Mouse (Mus musculus) G1E (cell line): Measurements from ENCODE around the gene Tfap4. TPM values are rescaled to one million over a fixed set of nuclear protein-coding genes. Genes with fewer than 3 reads are reported as not detected.

Source experiments
- ATAC-seq: 2 replicates; pipeline ENCODE4 v1.8.0; 2016; ENCODE audit warnings: mild to moderate bottlenecking; ENCODE audit not compliant: insufficient number of reproducible peaks, poor library complexity, low FRiP score, severe bottlenecking; ENCODE audit errors: extremely low read depth
- DNase-seq: peaks from one replicate; pipeline ENCODE4 v3.0.0; 2012; ENCODE audit warnings: low spot score
- H3K27me3 ChIP-seq: 2 replicates; pipeline ENCODE4 v1.6.1; 2012; ENCODE audit warnings: mild to moderate bottlenecking, low read length, inconsistent platforms; ENCODE audit not compliant: insufficient read depth
- H3K36me3 ChIP-seq: replicated peaks from 2 replicates; pipeline ENCODE3; 2012; ENCODE audit warnings: mild to moderate bottlenecking, inconsistent platforms
- H3K4me1 ChIP-seq: 2 replicates; pipeline ENCODE4 v1.6.1; 2012; ENCODE audit warnings: low read depth, low read length, inconsistent platforms, mixed read lengths; ENCODE audit not compliant: insufficient read depth
- H3K4me3 ChIP-seq: 2 replicates; pipeline ENCODE4 v1.5.1; 2012; ENCODE audit warnings: low read depth, mild to moderate bottlenecking, inconsistent platforms, low read length, moderate library complexity, mixed read lengths
- H3K9me3 ChIP-seq: replicated peaks from 2 replicates; pipeline ENCODE4 v1.6.1; 2012; ENCODE audit warnings: inconsistent platforms
- CTCF ChIP-seq: IDR thresholded peaks from 2 replicates; pipeline ENCODE4 v1.5.1; 2012; ENCODE audit warnings: low read depth, low read length, inconsistent platforms, mixed read lengths
- GATA1 ChIP-seq: IDR thresholded peaks from 2 replicates; pipeline ENCODE4 v1.6.1; 2012; ENCODE audit warnings: borderline replicate concordance, low read length, inconsistent platforms, mixed read lengths
- GATA2 ChIP-seq: IDR thresholded peaks from 2 replicates; pipeline ENCODE4 v1.6.1; 2012; ENCODE audit warnings: low read depth, low read length, inconsistent platforms, borderline replicate concordance
- POLR2AphosphoS5 ChIP-seq: IDR thresholded peaks from 2 replicates; pipeline ENCODE4 v1.6.1; 2012; ENCODE audit warnings: low read depth, low read length, inconsistent platforms; ENCODE audit not compliant: insufficient replicate concordance
- TAL1 ChIP-seq: conservative IDR thresholded peaks from 2 replicates; pipeline ENCODE4 v1.6.1; 2012; ENCODE audit warnings: low read depth, low read length, inconsistent platforms, mixed read lengths
- polyA plus RNA-seq: library from polyadenylated mRNA; stranded (reverse); fragments of >175 nt; gene quantifications from 2 replicates; pipeline ENCODE4 v1.2.3, GENCODE M21; 2012
- total RNA-seq, 2 experiments: library from RNA; stranded (forward) in 1 of 2; stranded (reverse) in 1 of 2; fragments of 200-1000 nt in 1 of 2; fragments of >200 nt in 1 of 2; fragmentation: Nextera tagmentation in 1 of 2; gene quantifications; 2 replicates each; pipeline ENCODE4 v1.2.3; 2014 to 2017

Tfap4 gene
- total and polyA plus RNA-seq, 3 experiments, result 26.0 to 81.1 (median 46.3) TPM

DNA sequence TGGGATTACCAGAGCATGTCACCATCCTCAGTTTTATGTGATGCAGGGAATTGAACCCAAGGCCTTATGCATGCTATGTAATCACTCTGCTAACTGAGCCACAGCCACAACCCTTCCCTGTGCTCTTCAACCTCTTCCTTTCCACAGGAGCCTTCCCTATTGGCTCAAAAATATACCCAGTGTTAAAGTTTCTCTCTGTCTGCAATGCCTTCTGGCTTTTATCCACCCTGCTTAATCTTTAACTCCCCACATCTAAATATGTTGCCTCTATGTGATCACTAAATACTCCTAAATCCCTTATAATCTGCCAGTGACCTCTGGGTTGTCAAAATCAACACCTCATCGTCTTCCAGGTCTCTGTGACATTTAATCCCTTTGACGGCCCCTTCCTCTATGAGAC, 41.7 kb downstream of the Tfap4 start:
- Histone ChIP-seq H3K4me1 (no peaks in the 10 kb centered on the region), H3K36me3 (no peaks in the 10 kb centered on the region), H3K27me3 (peaks cover 19% of the 10 kb centered on the region), H3K9me3 (no peaks in the 10 kb centered on the region), H3K4me3 (no peak overlapping the region)
- TF ChIP-seq POLR2AphosphoS5 (no peak), GATA2 (no peak), CTCF (no peak), TAL1 (no peak), GATA1 (no peak)
- ATAC-seq (no peak), DNase-seq (no peak)

DNA sequence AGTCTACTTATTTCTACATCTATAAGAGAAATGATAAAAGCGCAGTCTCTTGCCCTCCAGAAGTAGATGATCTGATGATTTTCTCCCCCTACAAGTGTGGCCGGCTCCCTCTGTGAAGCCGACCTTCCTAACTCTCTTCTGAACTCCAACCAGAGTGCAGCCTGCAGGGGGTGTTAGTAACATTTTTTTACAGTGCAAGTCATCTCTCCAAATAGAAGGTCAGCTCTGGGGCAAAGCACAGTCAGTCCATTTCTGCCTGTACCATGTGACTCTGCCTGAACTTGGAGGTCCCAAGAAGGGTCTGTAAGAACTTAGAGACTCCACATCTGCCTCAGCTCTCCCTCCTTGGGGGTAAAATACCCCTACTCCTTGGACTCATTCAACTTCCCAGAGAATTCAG, 45.3 kb downstream of the Tfap4 start:
- H3K27me3 ChIP-seq, result peaks cover 13% of the 10 kb centered on the region
- no peak for ATAC-seq
- DNase-seq, result no peak
- TF ChIP-seq GATA1, result no peak
- no peak for TF ChIP-seq GATA2
- TF ChIP-seq TAL1, result no peak
- TF ChIP-seq CTCF, result no peak
- TF ChIP-seq POLR2AphosphoS5, result no peak
- H3K4me1 ChIP-seq, result no peaks in the 10 kb centered on the region
- H3K36me3 ChIP-seq, result no peaks in the 10 kb centered on the region
- H3K4me3 ChIP-seq, result no peak overlapping the region
- no peaks in the 10 kb centered on the region for H3K9me3 ChIP-seq

DNA sequence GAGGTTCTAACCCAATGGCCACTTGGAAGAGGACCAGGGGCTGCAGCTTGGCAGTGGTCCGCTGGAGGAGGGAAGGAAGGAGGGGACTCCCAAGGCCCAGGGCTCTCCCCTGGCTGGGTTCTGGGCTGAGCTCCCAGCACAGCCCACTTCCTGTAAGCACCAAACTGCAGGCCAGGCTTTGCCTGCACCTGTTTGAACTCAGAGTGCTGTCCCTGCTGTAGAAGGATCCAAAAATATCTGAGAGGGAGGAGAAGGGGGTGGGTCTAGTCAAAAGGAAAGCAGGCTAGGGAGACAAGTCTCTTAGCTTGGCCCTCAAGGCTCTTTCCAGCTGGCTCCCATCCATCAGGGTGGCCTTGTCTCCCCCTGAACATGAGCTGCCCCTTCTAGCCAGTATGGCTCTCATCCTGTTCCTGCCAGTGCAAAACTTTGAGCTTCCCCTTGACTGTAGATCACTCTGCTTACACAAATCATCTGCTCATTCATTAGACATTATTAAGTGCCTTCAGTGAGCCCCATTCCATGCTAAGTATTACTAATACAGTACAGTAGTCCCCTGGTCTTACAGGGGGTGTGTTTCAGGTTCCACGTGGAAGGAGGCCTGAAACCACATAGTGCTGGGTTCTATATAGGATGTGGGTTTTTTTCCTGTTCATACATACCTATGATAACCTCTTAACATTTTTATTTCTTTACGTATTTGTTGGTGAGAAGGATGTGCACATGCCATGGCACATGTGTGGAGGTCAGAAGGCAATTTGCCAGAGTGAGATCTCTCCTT, 46.8 kb downstream of the Tfap4 start:
- no peak overlapping the region for H3K4me3 ChIP-seq
- no peaks in the 10 kb centered on the region for H3K4me1 ChIP-seq
- ATAC-seq (no peak), DNase-seq (no peak)
- no peaks in the 10 kb centered on the region for H3K9me3 ChIP-seq
- no peaks in the 10 kb centered on the region for H3K36me3 ChIP-seq
- TF ChIP-seq CTCF, result no peak
- TF ChIP-seq TAL1, result no peak
- TF ChIP-seq GATA1, result no peak
- TF ChIP-seq GATA2, result no peak
- TF ChIP-seq POLR2AphosphoS5, result no peak
- H3K27me3 ChIP-seq, result peaks cover 6% of the 10 kb centered on the region; the same call in 1 of the 2 replicates

DNA sequence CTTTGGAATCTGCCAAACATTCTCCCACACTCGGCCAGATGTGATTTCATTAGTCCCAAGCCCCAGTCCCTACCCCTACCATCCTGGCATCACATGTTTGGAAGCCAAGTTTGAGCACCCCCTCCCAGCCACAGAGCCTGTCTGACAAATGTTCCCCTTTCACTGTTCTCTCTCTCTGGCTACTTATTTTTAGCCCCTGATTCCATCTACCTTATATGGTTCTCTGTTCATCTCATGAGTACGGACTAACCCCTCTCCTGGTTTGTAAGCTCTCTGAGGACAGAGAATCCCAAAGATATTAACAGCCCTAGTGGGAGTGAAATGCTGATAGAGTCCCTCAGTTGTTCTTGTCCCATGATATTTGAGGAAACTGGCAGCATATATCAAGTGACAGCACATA, 48.3 kb downstream of the Tfap4 start:
- no peak for DNase-seq
- H3K4me1 ChIP-seq, result no peaks in the 10 kb centered on the region

DNA sequence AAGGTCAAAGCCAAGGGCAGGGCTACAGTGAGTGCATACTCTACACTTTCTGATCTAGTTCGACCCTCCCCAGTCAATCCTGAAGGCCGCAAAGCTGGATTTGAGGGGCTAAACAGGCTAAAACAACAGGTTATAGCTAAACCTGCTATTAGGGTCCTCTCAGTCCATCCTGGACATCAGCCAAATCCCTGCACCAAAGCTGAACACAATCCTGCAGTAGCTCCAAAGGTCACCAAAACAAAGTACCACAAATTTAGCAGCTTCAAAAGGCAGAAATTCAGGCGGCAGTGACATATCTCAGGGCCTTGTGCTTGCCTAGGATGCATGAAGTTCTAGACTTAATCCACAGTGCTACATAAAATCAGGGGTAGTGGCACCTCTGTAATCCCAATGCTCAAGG, 53.5 kb downstream of the Tfap4 start:
- no peaks in the 10 kb centered on the region for H3K4me1 ChIP-seq
- ATAC-seq (no peak), DNase-seq (no peak)
- H3K27me3 ChIP-seq, result no peaks in the 10 kb centered on the region
- no peaks in the 10 kb centered on the region for H3K9me3 ChIP-seq
- H3K4me3 ChIP-seq, result no peak overlapping the region
- TF ChIP-seq CTCF (no peak), GATA1 (no peak), POLR2AphosphoS5 (no peak), GATA2 (no peak), TAL1 (no peak)
- no peaks in the 10 kb centered on the region for H3K36me3 ChIP-seq

More for the DNA sequence above, 48.3 kb downstream of the Tfap4 start:
- Histone ChIP-seq H3K36me3 (no peaks in the 10 kb centered on the region), H3K9me3 (no peaks in the 10 kb centered on the region), H3K4me3 (no peak overlapping the region), H3K27me3 (peaks cover 6% of the 10 kb centered on the region; the same call in 1 of the 2 replicates)
- no peak for TF ChIP-seq GATA2
- no peak for TF ChIP-seq CTCF
- TF ChIP-seq POLR2AphosphoS5, result no peak
- no peak for TF ChIP-seq TAL1
- no peak for TF ChIP-seq GATA1
- ATAC-seq, result no peak

- peaks cover 3% of the 10 kb centered on the region; the same call in 1 of the 2 replicates for H3K27me3 ChIP-seq
- H3K4me1 ChIP-seq, result no peaks in the 10 kb centered on the region
- H3K36me3 ChIP-seq, result no peaks in the 10 kb centered on the region
- H3K4me3 ChIP-seq, result no peak overlapping the region
- no peak for DNase-seq
- ATAC-seq, result no peak
- no peaks in the 10 kb centered on the region for H3K9me3 ChIP-seq
- TF ChIP-seq CTCF, result no peak
- no peak for TF ChIP-seq POLR2AphosphoS5
- TF ChIP-seq TAL1, result no peak
- no peak for TF ChIP-seq GATA1
- TF ChIP-seq GATA2, result no peak
Measured at GRCm38 (mm10) chr16:4503495-4503894, 56.2 kb downstream of the Tfap4 start.

DNA sequence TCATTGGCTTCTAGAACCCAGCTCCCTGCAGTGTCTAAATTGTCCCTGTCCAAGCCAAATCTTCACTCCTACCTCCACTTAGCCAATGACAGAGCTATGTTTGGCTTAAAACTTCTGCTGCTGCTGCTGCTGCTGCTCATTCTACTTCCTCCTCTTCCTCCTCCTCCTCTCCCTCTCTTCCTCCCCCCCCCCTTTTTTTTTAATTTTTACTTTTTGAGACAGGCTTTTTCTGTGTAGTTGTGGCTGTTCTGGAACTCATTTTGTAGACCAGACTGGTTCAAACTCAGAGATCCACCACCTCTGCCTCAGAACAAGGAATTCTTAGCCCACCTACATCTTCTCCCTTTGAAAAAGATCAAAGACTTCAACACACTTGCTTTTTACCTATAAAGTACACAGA, 57.1 kb downstream of the Tfap4 start:
- TF ChIP-seq GATA2, result no peak
- H3K4me1 ChIP-seq, result no peaks in the 10 kb centered on the region
- H3K4me3 ChIP-seq, result no peak overlapping the region
- no peaks in the 10 kb centered on the region for H3K9me3 ChIP-seq
- H3K36me3 ChIP-seq, result no peaks in the 10 kb centered on the region
- peaks cover 5% of the 10 kb centered on the region; the same call in 1 of the 2 replicates for H3K27me3 ChIP-seq
- ATAC-seq (no peak), DNase-seq (no peak)
